Mouse (Mus musculus) thymus, adult 2 months (tissue): Measurements from ENCODE around the gene Fam107b.

Source experiments
- CTCF ChIP-seq: fragments of 200-500 bp; IDR thresholded peaks from 2 replicates; pipeline ENCODE4 v1.5.1; 2012; ENCODE audit warnings: mild to moderate bottlenecking, control low read depth, low read length, moderate library complexity, borderline replicate concordance; ENCODE audit not compliant: control insufficient read depth, poor library complexity, insufficient read depth; ENCODE audit errors: extremely low read depth
- POLR2A ChIP-seq: fragments of 200-500 bp; IDR thresholded peaks from 2 replicates; pipeline ENCODE4 v1.6.1; 2012; ENCODE audit warnings: mild to moderate bottlenecking, low read length, control low read depth, moderate library complexity; ENCODE audit not compliant: control insufficient read depth, poor library complexity, insufficient read depth; ENCODE audit errors: extremely low read depth

- no peak for TF ChIP-seq CTCF
- no peak for TF ChIP-seq POLR2A
Measured at GRCm38 (mm10) chr2:3796543-3796942, 226.3 kb downstream of the Fam107b start.
